Mouse (Mus musculus): ENCODE measurements around the gene Gvin1. TPM values are rescaled to one million over a fixed set of nuclear protein-coding genes. Genes with fewer than 3 reads are reported as not detected.

Gvin1 gene
- polyA plus RNA-seq (2012; rRNA removed): 0.01 TPM in 1 of 2 replicates, not detected in the other

GRCm38 (mm10) chr7:106215177-106215576 is at the start of gene Gvin1:
TSS of gene Gvin1 (minus strand) at chr7:106215326.

